Mouse (Mus musculus) bone marrow, adult 2 months (tissue): ENCODE measurements around the gene Ifi35.

Experiments
- CTCF ChIP-seq: fragments of 200-500 bp; IDR thresholded peaks from 2 replicates; pipeline ENCODE4 v1.5.1; 2011; ENCODE audit warnings: low read length, control low read depth; ENCODE audit not compliant: control insufficient read depth, insufficient read depth
- POLR2A ChIP-seq: fragments of 200-500 bp; IDR thresholded peaks from 2 replicates; pipeline ENCODE4 v1.6.1; 2011; ENCODE audit warnings: low read depth, mild to moderate bottlenecking, control low read depth, low read length, borderline replicate concordance; ENCODE audit not compliant: control insufficient read depth

DNA sequence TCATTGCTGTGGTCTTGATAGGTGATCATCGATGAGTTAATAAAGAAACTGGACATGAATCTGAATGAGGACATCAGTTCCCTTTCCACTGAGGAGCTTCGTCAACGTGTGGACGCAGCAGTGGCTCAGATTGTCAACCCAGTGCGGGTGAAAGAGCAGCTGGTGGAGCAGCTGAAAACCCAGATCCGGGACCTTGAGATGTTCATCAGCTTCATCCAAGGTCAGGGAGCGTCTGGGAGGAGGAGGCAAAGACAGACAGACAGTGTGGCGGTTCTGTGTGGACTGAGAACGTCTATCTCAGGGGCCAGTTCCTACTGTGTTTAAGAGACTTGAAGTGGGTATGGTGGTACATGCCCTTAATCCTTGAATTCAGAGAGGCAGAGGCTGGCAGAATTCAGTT lies 16.9 kb upstream of the Ifi35 start:
- no peak for TF ChIP-seq CTCF
- TF ChIP-seq POLR2A, result no peak
